Mouse (Mus musculus) lung, postnatal 0 days (tissue): ENCODE data around the gene Olfr432.

Experiments used
- CTCF ChIP-seq: IDR thresholded peaks from 2 replicates; pipeline ENCODE4 v1.5.1; 2016; ENCODE audit warnings: antibody characterized with exemption, mild to moderate bottlenecking
- EP300 ChIP-seq: IDR thresholded peaks from 2 replicates; pipeline ENCODE4 v1.6.1; 2016; ENCODE audit warnings: antibody characterized with exemption, mild to moderate bottlenecking, control low read depth

DNA sequence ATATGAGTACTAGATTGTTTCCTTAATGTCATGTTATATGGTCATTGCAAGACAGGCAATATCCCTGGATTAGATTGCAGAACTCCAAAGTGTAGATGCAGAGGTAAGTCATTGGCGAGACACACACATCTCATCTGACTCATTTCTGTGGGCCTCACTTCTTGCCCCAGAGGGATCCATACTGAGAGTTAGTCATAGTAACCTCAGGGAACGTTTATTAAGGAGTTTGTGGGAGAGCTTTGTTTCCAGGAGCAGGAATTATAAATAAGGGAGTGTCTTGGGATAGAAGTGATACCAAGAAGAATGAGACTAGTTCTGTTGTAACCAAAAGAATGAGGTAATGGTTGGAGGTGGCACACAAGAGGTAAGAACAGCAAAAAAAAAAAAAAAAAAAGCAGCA lies at the start of gene Olfr432:
- no peak for TF ChIP-seq CTCF
- TF ChIP-seq EP300, result no peak
